Mouse (Mus musculus) CH12.LX (cell line): ENCODE results near the gene Ulk1. TPM values are rescaled to one million over a fixed set of nuclear protein-coding genes. Genes with fewer than 3 reads are reported as not detected.

Source experiments
- DNase-seq: peaks from one replicate; pipeline ENCODE4 v3.0.0-alpha.2; 2013; ENCODE audit errors: extremely low read depth
- H3K27ac ChIP-seq: 2 replicates; pipeline ENCODE4 v1.5.1; 2012; ENCODE audit warnings: low read depth, mild to moderate bottlenecking, control low read depth, moderate library complexity; ENCODE audit not compliant: insufficient read depth
- H3K27me3 ChIP-seq: replicated peaks from 2 replicates; pipeline ENCODE3; 2012; ENCODE audit warnings: inconsistent platforms
- H3K36me3 ChIP-seq, 2 experiments: replicated peaks in 1 of 2; 2 replicates each; pipeline versions ENCODE3 to v1.6.1; 2012; ENCODE audit warnings: inconsistent platforms in 1 of 2, low read length in 1 of 2, mild to moderate bottlenecking in 1 of 2, mixed read lengths in 1 of 2, moderate library complexity in 1 of 2; ENCODE audit not compliant: control insufficient read depth in 1 of 2, insufficient read depth in 1 of 2
- H3K4me1 ChIP-seq, 2 experiments: 2 replicates each; pipeline ENCODE4 v1.6.1; 2012; ENCODE audit warnings: inconsistent platforms in 1 of 2, moderate library complexity in 1 of 2; ENCODE audit not compliant: insufficient read depth in 2 of 2, control insufficient read depth in 1 of 2
- H3K4me2 ChIP-seq: 2 replicates; pipeline ENCODE4 v1.6.1; 2012; ENCODE audit warnings: low read depth, mild to moderate bottlenecking, control low read depth; ENCODE audit not compliant: poor library complexity, insufficient read depth, severe bottlenecking
- H3K4me3 ChIP-seq, 3 experiments: fragments of 150-350 bp in 1 of 3; sonication (generic) in 1 of 3; replicated peaks in 1 of 3; 2 replicates each; pipeline versions ENCODE3 to v1.5.1; 2011 to 2012; ENCODE audit warnings: low read depth in 2 of 3, low read length in 2 of 3, mild to moderate bottlenecking in 2 of 3, moderate library complexity in 2 of 3, control low read depth in 1 of 3, improper control_type of control experiment in 1 of 3, inconsistent platforms in 1 of 3, mixed read lengths in 1 of 3; ENCODE audit not compliant: poor library complexity in 1 of 3
- H3K79me2 ChIP-seq: replicated peaks from 2 replicates; pipeline ENCODE4 v1.6.1; 2012; ENCODE audit warnings: mild to moderate bottlenecking, moderate library complexity; ENCODE audit not compliant: control insufficient read depth, poor library complexity, insufficient read depth, severe bottlenecking; ENCODE audit errors: extremely low read depth
- H3K9ac ChIP-seq: 2 replicates; pipeline ENCODE4 v1.6.1; 2012; ENCODE audit warnings: low read depth, mild to moderate bottlenecking, control low read depth, moderate library complexity; ENCODE audit not compliant: insufficient read depth
- H3K9me3 ChIP-seq: replicated peaks from 2 replicates; pipeline ENCODE3; 2012; ENCODE audit warnings: low read length, inconsistent platforms, mixed read lengths
- BHLHE40 ChIP-seq: IDR thresholded peaks from 2 replicates; pipeline ENCODE4 v1.6.1; 2011; ENCODE audit warnings: mild to moderate bottlenecking, low read depth, low read length, improper control_type of control experiment
- CHD1 ChIP-seq: IDR thresholded peaks from 2 replicates; pipeline ENCODE4 v1.6.1; 2012; ENCODE audit warnings: low read depth, low read length, improper control_type of control experiment, inconsistent platforms
- CHD2 ChIP-seq: IDR thresholded peaks from 2 replicates; pipeline ENCODE4 v1.6.1; 2011; ENCODE audit warnings: low read length, improper control_type of control experiment
- CTCF ChIP-seq, 2 experiments: IDR thresholded peaks in 1 of 2; conservative IDR thresholded peaks in 1 of 2; 2 replicates each; pipeline ENCODE4 v1.5.1; 2011 to 2012; ENCODE audit warnings: low read depth in 2 of 2, low read length in 2 of 2, improper control_type of control experiment in 1 of 2, inconsistent platforms in 1 of 2, mild to moderate bottlenecking in 1 of 2, moderate library complexity in 1 of 2
- E2F4 ChIP-seq: IDR thresholded peaks from 2 replicates; pipeline ENCODE4 v1.6.1; 2011; ENCODE audit warnings: low read depth, low read length, improper control_type of control experiment; ENCODE audit not compliant: insufficient replicate concordance
- ELF1 ChIP-seq: IDR thresholded peaks from 2 replicates; pipeline ENCODE4 v1.6.1; 2014; ENCODE audit warnings: low read depth, mild to moderate bottlenecking, inconsistent platforms, low read length, improper control_type of control experiment
- EP300 ChIP-seq: IDR thresholded peaks from 2 replicates; pipeline ENCODE4 v1.6.1; 2011; ENCODE audit warnings: low read length, improper control_type of control experiment
- ETS1 ChIP-seq: conservative IDR thresholded peaks from 2 replicates; pipeline ENCODE4 v1.6.1; 2012; ENCODE audit warnings: low read depth, mild to moderate bottlenecking, inconsistent platforms, low read length, improper control_type of control experiment, moderate library complexity
- GABPA ChIP-seq: IDR thresholded peaks from 2 replicates; pipeline ENCODE4 v1.6.1; 2012; ENCODE audit warnings: low read depth, low read length, improper control_type of control experiment, inconsistent platforms; ENCODE audit not compliant: insufficient replicate concordance
- HCFC1 ChIP-seq: IDR thresholded peaks from 2 replicates; pipeline ENCODE4 v1.6.1; 2012; ENCODE audit warnings: low read depth, mild to moderate bottlenecking, inconsistent platforms, low read length, improper control_type of control experiment
- IRF4 ChIP-seq: IDR thresholded peaks from 2 replicates; pipeline ENCODE4 v1.6.1; 2014; ENCODE audit warnings: low read depth, mild to moderate bottlenecking, inconsistent platforms, low read length, improper control_type of control experiment
- JUN ChIP-seq: IDR thresholded peaks from 2 replicates; pipeline ENCODE4 v1.6.1; 2011; ENCODE audit warnings: low read depth, mild to moderate bottlenecking, low read length, improper control_type of control experiment, moderate library complexity; ENCODE audit not compliant: insufficient read depth
- JUND ChIP-seq: conservative IDR thresholded peaks from 2 replicates; pipeline ENCODE4 v1.6.1; 2011; ENCODE audit warnings: low read depth, low read length, improper control_type of control experiment
- KAT2A ChIP-seq: IDR thresholded peaks from 2 replicates; pipeline ENCODE4 v1.6.1; 2012; ENCODE audit warnings: low read length, improper control_type of control experiment, inconsistent platforms; ENCODE audit not compliant: insufficient replicate concordance
- MAFK ChIP-seq: IDR thresholded peaks from 2 replicates; pipeline ENCODE4 v1.6.1; 2011; ENCODE audit warnings: low read length, improper control_type of control experiment; ENCODE audit not compliant: insufficient replicate concordance
- MAX ChIP-seq: IDR thresholded peaks from 2 replicates; pipeline ENCODE4 v1.6.1; 2011; ENCODE audit warnings: low read length, improper control_type of control experiment
- MAZ ChIP-seq: IDR thresholded peaks from 2 replicates; pipeline ENCODE4 v1.6.1; 2012; ENCODE audit warnings: low read depth, mild to moderate bottlenecking, inconsistent platforms, low read length, improper control_type of control experiment, moderate library complexity
- MEF2A ChIP-seq: IDR thresholded peaks from 2 replicates; pipeline ENCODE4 v1.6.1; 2014; ENCODE audit warnings: low read depth, mild to moderate bottlenecking, inconsistent platforms, low read length, improper control_type of control experiment, borderline replicate concordance
- MXI1 ChIP-seq: IDR thresholded peaks from 2 replicates; pipeline ENCODE4 v1.6.1; 2011; ENCODE audit warnings: mild to moderate bottlenecking, low read depth, low read length, improper control_type of control experiment
- MYC ChIP-seq: IDR thresholded peaks from 2 replicates; pipeline ENCODE4 v1.6.1; 2011; ENCODE audit warnings: low read depth, mild to moderate bottlenecking, improper control_type of control experiment, low read length
- NELFE ChIP-seq: IDR thresholded peaks from 2 replicates; pipeline ENCODE4 v1.6.1; 2011; ENCODE audit warnings: low read depth, low read length, improper control_type of control experiment
- PAX5 ChIP-seq: IDR thresholded peaks from 2 replicates; pipeline ENCODE4 v1.6.1; 2012; ENCODE audit warnings: low read length, inconsistent platforms, mixed read lengths
- POLR2A ChIP-seq: IDR thresholded peaks from 2 replicates; pipeline ENCODE4 v1.6.1; 2011; ENCODE audit warnings: low read depth, mild to moderate bottlenecking, improper control_type of control experiment, low read length
- POLR2AphosphoS2 ChIP-seq: IDR thresholded peaks from 2 replicates; pipeline ENCODE4 v1.6.1; 2011; ENCODE audit warnings: low read depth, low read length, improper control_type of control experiment
- RAD21 ChIP-seq: IDR thresholded peaks from 2 replicates; pipeline ENCODE4 v1.6.1; 2011; ENCODE audit warnings: low read depth, mild to moderate bottlenecking, low read length, improper control_type of control experiment, moderate library complexity
- RCOR1 ChIP-seq: conservative IDR thresholded peaks from 2 replicates; pipeline ENCODE4 v1.6.1; 2012; ENCODE audit warnings: low read depth, mild to moderate bottlenecking, inconsistent platforms, low read length, improper control_type of control experiment
- SIN3A ChIP-seq: IDR thresholded peaks from 2 replicates; pipeline ENCODE4 v1.6.1; 2012; ENCODE audit warnings: low read length, improper control_type of control experiment, inconsistent platforms
- SMC3 ChIP-seq: IDR thresholded peaks from 2 replicates; pipeline ENCODE4 v1.6.1; 2011; ENCODE audit warnings: low read depth, low read length, improper control_type of control experiment
- TBP ChIP-seq: conservative IDR thresholded peaks from 2 replicates; pipeline ENCODE4 v1.6.1; 2011; ENCODE audit warnings: low read depth, low read length, improper control_type of control experiment
- TCF12 ChIP-seq: IDR thresholded peaks from 2 replicates; pipeline ENCODE4 v1.6.1; 2014; ENCODE audit warnings: low read depth, mild to moderate bottlenecking, inconsistent platforms, low read length, improper control_type of control experiment
- UBTF ChIP-seq: IDR thresholded peaks from 2 replicates; pipeline ENCODE4 v1.6.1; 2012; ENCODE audit warnings: low read depth, mild to moderate bottlenecking, inconsistent platforms, low read length, improper control_type of control experiment, moderate library complexity
- USF1 ChIP-seq: IDR thresholded peaks from 2 replicates; pipeline ENCODE4 v1.6.1; 2014; ENCODE audit warnings: low read depth, mild to moderate bottlenecking, inconsistent platforms, low read length, improper control_type of control experiment
- USF2 ChIP-seq: conservative IDR thresholded peaks from 2 replicates; pipeline ENCODE4 v1.6.1; 2011; ENCODE audit warnings: low read depth, low read length, improper control_type of control experiment
- ZC3H11A ChIP-seq: IDR thresholded peaks from 2 replicates; pipeline ENCODE4 v1.6.1; 2012; ENCODE audit warnings: low read depth, mild to moderate bottlenecking, inconsistent platforms, low read length, improper control_type of control experiment
- ZKSCAN1 ChIP-seq: IDR thresholded peaks from 2 replicates; pipeline ENCODE4 v1.6.1; 2012; ENCODE audit warnings: low read depth, inconsistent platforms, low read length, improper control_type of control experiment, borderline replicate concordance
- ZMIZ1 ChIP-seq: IDR thresholded peaks from 2 replicates; pipeline ENCODE4 v1.6.1; 2012; ENCODE audit warnings: low read depth, mild to moderate bottlenecking, inconsistent platforms, low read length, improper control_type of control experiment
- ZNF384 ChIP-seq: IDR thresholded peaks from 2 replicates; pipeline ENCODE4 v1.6.1; 2012; ENCODE audit warnings: low read depth, low read length, improper control_type of control experiment, inconsistent platforms
- dilution Hi-C: fragments of 300-500 bp; cut with MboI; formaldehyde crosslinking; loops from 2 replicates; pipeline ENCODE4 v1.14.3; 2020; ENCODE audit warnings: low sequenced_read_pairs; ENCODE audit not compliant: extremely low pct_unique_long_range_greater_than_20kb, extremely low pct_ligation_motif_present
- in situ Hi-C: fragments of 300-500 bp; cut with MboI; formaldehyde crosslinking; loops from 3 replicates; pipeline ENCODE4 v1.14.3; 2019; ENCODE audit warnings: low sequenced_read_pairs, low pct_ligation_motif_present, low pct_unique_long_range_greater_than_20kb, mixed read lengths
- polyA plus RNA-seq: library from polyadenylated mRNA; unstranded; fragments of >175 nt; gene quantifications from 2 replicates; pipeline ENCODE4 v1.2.1, GENCODE M21; 2012; ENCODE audit warnings: low read depth; ENCODE audit not compliant: insufficient read length
- total RNA-seq, 2 experiments: library from RNA; depleted of rRNA; stranded (reverse); fragments of 300-350 nt in 1 of 2; fragments of >200 nt in 1 of 2; gene quantifications; 2 replicates each; pipeline ENCODE4 v1.2.3; 2012 to 2014

The Ulk1 gene
- total and polyA plus RNA-seq, 3 experiments = 2.7 to 13.6 (median 8.4) TPM

GRCm38 (mm10) chr5:110841046-110841862, 31.4 kb upstream of the Ulk1 start (continued):
- no peak for TF ChIP-seq POLR2AphosphoS2
- TF ChIP-seq, all 38 proteins: peak for 0

DNA sequence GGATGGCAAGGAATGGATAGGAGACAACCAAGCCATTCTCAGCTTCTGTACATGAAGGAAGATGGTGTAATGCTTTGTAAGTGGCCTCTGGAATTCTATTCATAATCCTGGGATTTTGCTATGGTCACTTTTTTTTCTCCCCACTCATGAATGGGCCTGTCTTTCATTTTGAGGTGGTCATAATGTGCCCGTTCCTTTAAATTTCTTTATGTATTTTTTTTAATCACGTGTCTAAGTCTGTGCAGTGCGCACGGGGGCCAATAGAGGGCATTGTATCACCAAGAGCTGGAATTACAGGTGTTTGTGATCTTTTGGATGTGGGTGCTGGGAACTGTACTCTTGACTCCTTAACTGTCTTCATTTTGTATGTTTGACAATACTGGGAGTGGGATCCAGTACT, 30.6 kb upstream of the Ulk1 start:
- in situ Hi-C loops = no loop called here
- peaks cover 8% of the 10 kb centered on the region for H3K79me2 ChIP-seq
- no peaks in the 10 kb centered on the region for H3K9me3 ChIP-seq
- peak overlapping the region; percentile 52 for H3K4me2 ChIP-seq
- peak overlapping the region; percentile 89 for H3K27ac ChIP-seq
- DNase-seq = peak; percentile 73
- dilution Hi-C loops = no loop called here
- peak overlapping the region; percentile 82 to 96 (median 92) for H3K4me3 ChIP-seq
- H3K36me3 ChIP-seq = peaks cover 18 to 49% of the 10 kb centered on the region in 2 experiments
- H3K4me1 ChIP-seq = peaks cover 4 to 28% of the 10 kb centered on the region in 2 experiments
- H3K9ac ChIP-seq = peak overlapping the region; percentile 96
- no peaks in the 10 kb centered on the region for H3K27me3 ChIP-seq
- TF ChIP-seq MAX (peak; percentile 70; the same call in 1 of the 2 replicates), ZKSCAN1 (no peak), SIN3A (peak; percentile 76), ZNF384 (peak; percentile 73), MXI1 (peak; percentile 70; the same call in 1 of the 2 replicates), GABPA (no peak), TBP (no peak), MAFK (0 out of 2 replicates have a peak, but pooled peaks have one; percentile 30), E2F4 (no peak), POLR2AphosphoS2 (no peak), NELFE (no peak), EP300 (no peak), ETS1 (no peak), RCOR1 (no peak), ELF1 (no peak), SMC3 (peak; percentile 27), KAT2A (no peak), PAX5 (no peak), BHLHE40 (peak; percentile 91), JUN (no peak), MEF2A (no peak), MAZ (no peak), POLR2A (no peak), CHD1 (no peak), TCF12 (no peak), JUND (no peak), UBTF (no peak), MYC (peak; percentile 54; the same call in 1 of the 2 replicates), ZMIZ1 (no peak), CHD2 (no peak), USF2 (peak; percentile 70), USF1 (peak; percentile 74), HCFC1 (no peak), RAD21 (peak; percentile 38), IRF4 (no peak), CTCF (conservative IDR thresholded peaks at IDR 0.05 in 1 of 2, IDR thresholded peaks at IDR 0.05 in 1 of 2; ENCODE audit: low read depth in 2 of 2, low read length in 2 of 2) (peak; percentile 25 to 72; a peak in 3 of 4 replicates), ZC3H11A (no peak)
